Mouse (Mus musculus) forebrain, embryonic 15.5 days (tissue): ENCODE measurements around the gene Ghdc. TPM values are rescaled to one million over a fixed set of nuclear protein-coding genes. Genes with fewer than 3 reads are reported as not detected.

Experiments
- ATAC-seq: fragments of 200-750 bp; cut with Nextera tagmentation; replicated peaks from 2 replicates; pipeline ENCODE4 v1.8.0; 2017; ENCODE audit warnings: mild to moderate bottlenecking, moderate TSS enrichment, moderate library complexity
- H3K27ac ChIP-seq: fragments of 300-500 bp; sonication (generic); replicated peaks from 2 replicates; pipeline ENCODE4 v1.5.1; 2015; ENCODE audit warnings: mild to moderate bottlenecking, inconsistent platforms
- H3K27me3 ChIP-seq: fragments of 300-500 bp; sonication (generic); 2 replicates; pipeline ENCODE4 v1.6.1; 2015; ENCODE audit warnings: inconsistent platforms
- H3K36me3 ChIP-seq: fragments of 300-500 bp; sonication (generic); 2 replicates; pipeline ENCODE4 v1.6.1; 2015; ENCODE audit warnings: mild to moderate bottlenecking, inconsistent platforms
- H3K4me1 ChIP-seq: fragments of 300-500 bp; sonication (generic); 2 replicates; pipeline ENCODE4 v1.6.1; 2015; ENCODE audit warnings: inconsistent platforms
- H3K4me2 ChIP-seq: fragments of 300-500 bp; sonication (generic); replicated peaks from 2 replicates; pipeline ENCODE4 v1.6.1; 2015; ENCODE audit warnings: mild to moderate bottlenecking, inconsistent platforms
- H3K4me3 ChIP-seq: fragments of 300-500 bp; sonication (generic); 2 replicates; pipeline ENCODE4 v1.5.1; 2015; ENCODE audit warnings: mild to moderate bottlenecking, inconsistent platforms
- H3K9ac ChIP-seq: fragments of 300-500 bp; sonication (generic); replicated peaks from 2 replicates; pipeline ENCODE4 v1.6.1; 2015; ENCODE audit warnings: mild to moderate bottlenecking, inconsistent platforms
- H3K9me3 ChIP-seq: fragments of 300-500 bp; sonication (generic); 2 replicates; pipeline ENCODE4 v1.6.1; 2016; ENCODE audit warnings: inconsistent platforms
- WGBS: fragments of 180-500 bp; shearing (Covaris S2); methylation state at CpG from one replicate; pipeline ENCODE4 v1.1.7; 2015; ENCODE audit warnings: mixed read lengths; 5-methylcytosine and 5-hydroxymethylcytosine counted together
- polyA plus RNA-seq: library from polyadenylated mRNA; unstranded; fragments of >200 nt; fragmentation: Nextera tagmentation; extraction: Ambion mirVana; gene quantifications from 2 replicates; pipeline ENCODE4 v1.2.1, GENCODE M21; 2015

The Ghdc gene
- polyA plus RNA-seq, 1 experiment from 2014 or later: 3.0 TPM

DNA sequence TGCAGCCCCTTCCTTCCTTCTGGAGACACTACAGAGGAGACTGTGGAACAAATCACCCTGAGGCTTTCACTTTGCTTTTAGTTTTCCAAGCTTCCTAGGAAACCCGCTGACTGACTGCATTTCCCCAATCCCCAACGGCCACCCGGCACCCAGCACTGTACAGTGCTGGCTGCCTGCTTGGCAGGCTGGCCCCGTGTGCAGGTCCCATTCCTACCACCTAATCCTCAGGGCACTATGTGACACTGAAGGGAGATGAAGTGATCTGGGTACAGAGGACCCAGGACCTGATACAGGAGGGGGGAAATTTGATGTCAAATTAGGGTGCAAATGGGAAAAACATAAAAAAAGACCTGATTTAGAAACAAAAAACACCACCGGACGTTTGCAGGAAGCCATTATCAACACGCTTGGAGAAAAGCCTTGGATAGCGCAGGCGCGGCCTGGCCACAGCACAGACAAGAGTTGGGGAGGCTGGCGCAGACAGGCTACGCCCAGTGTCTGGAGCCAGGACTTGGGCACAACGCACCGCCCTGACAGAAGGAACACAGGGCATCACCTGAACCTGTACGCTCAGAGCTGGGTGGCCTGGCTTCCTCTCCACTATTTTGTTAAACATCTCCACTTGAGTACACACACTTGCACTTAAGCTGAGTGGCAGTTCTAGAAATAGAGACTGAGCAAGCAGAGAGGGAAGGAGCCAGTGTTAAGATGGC lies 11.2 kb upstream of the Ghdc start:
- ATAC-seq: no peak
- 92% methylated on average over 15 of the region's 15 CpGs for WGBS
- peaks cover 2% of the 10 kb centered on the region; the same call in 1 of the 2 replicates for H3K36me3 ChIP-seq
- H3K9me3 ChIP-seq: no peaks in the 10 kb centered on the region
- no peak overlapping the region for H3K4me2 ChIP-seq
- H3K27me3 ChIP-seq: no peaks in the 10 kb centered on the region
- H3K9ac ChIP-seq: no peak overlapping the region
- H3K4me3 ChIP-seq: no peak overlapping the region
- no peaks in the 10 kb centered on the region for H3K4me1 ChIP-seq
- H3K27ac ChIP-seq: no peak overlapping the region

- H3K4me1 ChIP-seq: no peaks in the 10 kb centered on the region
- no peak overlapping the region for H3K4me3 ChIP-seq
- peaks cover 2% of the 10 kb centered on the region; the same call in 1 of the 2 replicates for H3K36me3 ChIP-seq
- H3K27ac ChIP-seq: no peak overlapping the region
- H3K4me2 ChIP-seq: no peak overlapping the region
- H3K9me3 ChIP-seq: no peaks in the 10 kb centered on the region
- WGBS: 79% methylated on average over 8 of the region's 8 CpGs
- H3K27me3 ChIP-seq: no peaks in the 10 kb centered on the region
- no peak overlapping the region for H3K9ac ChIP-seq
- no peak for ATAC-seq
These were observed 9.5 kb upstream of the Ghdc start for GRCm38 (mm10) chr11:100780247-100780646.

DNA sequence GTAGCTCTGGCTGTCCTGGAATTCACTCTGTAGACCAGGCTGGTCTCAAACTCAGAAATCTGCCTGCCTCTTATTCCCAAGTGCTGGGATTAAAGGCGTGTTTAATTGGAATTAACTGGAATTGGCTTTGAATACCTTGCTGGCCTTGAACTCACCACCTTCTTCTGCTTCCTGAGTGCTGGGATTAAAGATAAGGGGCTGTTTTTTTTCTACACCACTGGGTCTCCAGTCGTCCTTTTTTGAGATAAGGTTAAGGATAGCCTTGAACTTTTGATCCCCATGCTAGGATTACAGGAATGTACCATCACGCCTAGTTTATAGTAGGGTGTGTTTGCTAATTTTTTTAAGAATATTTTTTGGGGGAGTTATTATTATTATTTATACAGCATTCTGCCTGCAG lies 7.3 kb upstream of the Ghdc start:
- H3K4me1 ChIP-seq: no peaks in the 10 kb centered on the region
- no peaks in the 10 kb centered on the region for H3K27me3 ChIP-seq
- no peak for ATAC-seq
- peaks cover 1% of the 10 kb centered on the region; the same call in 1 of the 2 replicates for H3K36me3 ChIP-seq
- H3K9ac ChIP-seq: no peak overlapping the region
- H3K27ac ChIP-seq: no peak overlapping the region
- WGBS: 80% methylated on average over 3 of the region's 3 CpGs
- H3K4me2 ChIP-seq: no peak overlapping the region
- H3K9me3 ChIP-seq: no peaks in the 10 kb centered on the region
- H3K4me3 ChIP-seq: no peak overlapping the region

GRCm38 (mm10) chr11:100775921-100776320 lies 5.2 kb upstream of the Ghdc start:
- H3K27me3 ChIP-seq: no peaks in the 10 kb centered on the region
- H3K4me2 ChIP-seq: no peak overlapping the region
- no peak for ATAC-seq
- H3K9me3 ChIP-seq: no peaks in the 10 kb centered on the region
- no peaks in the 10 kb centered on the region for H3K4me1 ChIP-seq
- 87% methylated on average over 10 of the region's 10 CpGs for WGBS
- H3K4me3 ChIP-seq: no peak overlapping the region
- H3K27ac ChIP-seq: no peak overlapping the region
- no peaks in the 10 kb centered on the region for H3K36me3 ChIP-seq
- H3K9ac ChIP-seq: no peak overlapping the region

DNA sequence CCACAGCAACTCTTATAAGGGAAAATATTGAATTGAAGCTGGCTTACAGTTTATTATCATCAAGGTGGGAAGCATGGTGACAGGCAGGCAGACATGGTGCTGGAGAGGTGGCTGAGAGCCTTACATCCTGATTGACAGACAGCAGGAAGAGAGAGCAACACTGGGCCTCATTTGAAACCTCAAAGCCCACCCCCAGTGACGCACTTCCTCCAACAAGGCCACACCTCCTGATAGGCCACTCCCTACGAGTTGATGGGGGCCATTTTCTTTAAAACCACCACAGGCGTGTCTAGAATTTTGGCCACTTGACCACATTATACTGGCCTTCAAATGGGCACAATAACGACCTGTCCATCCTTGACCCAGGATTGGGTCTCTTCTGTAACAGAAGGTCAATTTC lies 3.5 kb upstream of the Ghdc start:
- H3K36me3 ChIP-seq: no peaks in the 10 kb centered on the region
- H3K4me2 ChIP-seq: no peak overlapping the region
- H3K27ac ChIP-seq: no peak overlapping the region
- H3K4me3 ChIP-seq: no peak overlapping the region
- peaks cover 5% of the 10 kb centered on the region; the same call in 1 of the 2 replicates for H3K4me1 ChIP-seq
- H3K9me3 ChIP-seq: no peaks in the 10 kb centered on the region
- no peaks in the 10 kb centered on the region for H3K27me3 ChIP-seq
- 83% methylated on average over 4 of the region's 4 CpGs for WGBS
- no peak overlapping the region for H3K9ac ChIP-seq
- ATAC-seq: no peak

DNA sequence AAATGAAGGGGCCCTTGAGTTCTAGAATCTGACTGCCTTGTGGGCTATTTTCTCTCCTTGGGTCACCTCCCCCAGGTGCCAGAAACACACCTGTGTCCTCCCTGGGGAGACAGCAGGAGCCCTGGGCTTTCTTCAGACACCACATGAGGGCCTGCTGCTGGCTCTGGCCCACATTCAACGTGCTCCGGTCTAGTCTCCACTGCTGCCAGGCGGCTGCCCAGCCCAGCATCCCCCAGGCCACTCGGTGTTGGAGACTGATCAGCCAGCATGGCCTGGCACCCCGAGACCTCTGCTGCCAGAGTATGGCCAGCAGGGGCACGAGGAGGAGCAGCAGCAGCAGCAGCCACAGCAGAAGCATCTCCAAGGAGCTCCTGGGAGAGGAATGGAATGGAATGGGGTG lies 777 bp downstream of the Ghdc start:
- 62% methylated on average over 6 of the region's 6 CpGs for WGBS
- Histone ChIP-seq H3K27ac (no peak overlapping the region), H3K4me1 (peaks cover 5% of the 10 kb centered on the region; the same call in 1 of the 2 replicates), H3K27me3 (no peaks in the 10 kb centered on the region), H3K9me3 (no peaks in the 10 kb centered on the region), H3K4me2 (peak overlapping the region; percentile 38), H3K4me3 (peak overlapping the region; percentile 44; the same call in 1 of the 2 replicates), H3K36me3 (no peaks in the 10 kb centered on the region), H3K9ac (no peak overlapping the region)
- ATAC-seq: no peak

DNA sequence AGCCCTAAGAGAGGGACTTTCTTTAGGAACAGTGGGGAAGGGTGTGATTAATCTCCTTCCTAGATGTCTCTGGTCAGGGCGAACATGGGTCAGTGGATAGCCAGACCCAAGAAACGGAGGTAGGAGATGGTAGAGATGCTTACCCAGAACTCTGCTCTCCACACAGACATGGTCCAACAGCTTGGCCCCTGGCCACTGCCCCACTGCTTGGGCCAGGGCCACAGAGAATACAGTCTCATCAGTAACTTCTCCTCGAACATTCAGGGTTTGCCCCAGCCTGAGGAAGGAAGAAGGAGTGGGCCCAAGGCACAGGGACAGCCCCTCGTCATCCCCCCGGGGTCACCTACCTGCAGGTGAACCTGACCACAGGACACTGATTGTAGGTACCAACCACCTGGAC lies 2.9 kb downstream of the Ghdc start:
- WGBS: 86% methylated on average over 5 of the region's 5 CpGs
- Histone ChIP-seq H3K27me3 (no peaks in the 10 kb centered on the region), H3K4me3 (no peak overlapping the region), H3K4me1 (peaks cover 5% of the 10 kb centered on the region; the same call in 1 of the 2 replicates), H3K36me3 (no peaks in the 10 kb centered on the region), H3K9ac (no peak overlapping the region), H3K27ac (no peak overlapping the region), H3K9me3 (no peaks in the 10 kb centered on the region), H3K4me2 (no peak overlapping the region)
- ATAC-seq: no peak

DNA sequence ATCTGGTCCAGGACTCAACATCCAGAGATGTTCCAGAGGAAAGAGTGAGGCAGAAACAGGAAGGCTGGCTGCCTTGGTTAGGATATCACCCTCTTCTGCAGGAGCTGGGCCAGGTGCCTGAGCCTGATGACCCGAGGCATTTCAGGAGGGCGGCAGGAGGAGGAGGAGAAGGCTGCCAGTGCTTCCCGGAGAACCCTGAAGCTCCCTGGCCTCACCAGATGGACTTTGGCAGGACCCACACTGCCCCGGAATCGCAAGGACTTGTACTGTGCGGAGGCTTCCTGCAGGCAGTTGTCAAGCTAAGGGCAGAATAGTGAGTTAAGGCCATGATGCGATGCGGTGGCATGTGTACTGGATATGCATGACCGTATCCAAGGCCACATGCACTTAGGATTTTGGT lies 4.0 kb downstream of the Ghdc start:
- Histone ChIP-seq H3K4me2 (no peak overlapping the region), H3K9ac (no peak overlapping the region), H3K4me3 (no peak overlapping the region), H3K9me3 (no peaks in the 10 kb centered on the region), H3K36me3 (no peaks in the 10 kb centered on the region), H3K27ac (no peak overlapping the region), H3K27me3 (no peaks in the 10 kb centered on the region), H3K4me1 (peaks cover 5% of the 10 kb centered on the region)
- no peak for ATAC-seq
- 84% methylated on average over 9 of the region's 9 CpGs for WGBS

- peak within 1 kb of the TSS; percentile 43 for H3K4me3 ChIP-seq
- no peaks in the 10 kb centered on the region for H3K36me3 ChIP-seq
- peaks cover 25% of the 10 kb centered on the region for H3K4me1 ChIP-seq
- ATAC-seq: no peak
- H3K9ac ChIP-seq: peak within 1 kb of the TSS; percentile 48
- H3K27ac ChIP-seq: no peak within 1 kb of the TSS
- WGBS: 83% methylated on average over 7 of the region's 7 CpGs
- no peaks in the 10 kb centered on the region for H3K9me3 ChIP-seq
- peak within 1 kb of the TSS; percentile 65 for H3K4me2 ChIP-seq
- peaks cover 25% of the 10 kb centered on the region; the same call in 1 of the 2 replicates for H3K27me3 ChIP-seq
These were observed 7.9 kb downstream of the Ghdc start, which contains the start of gene Hcrt for GRCm38 (mm10) chr11:100762831-100763230. Hcrt (minus strand) TSS chr11:100762931.

DNA sequence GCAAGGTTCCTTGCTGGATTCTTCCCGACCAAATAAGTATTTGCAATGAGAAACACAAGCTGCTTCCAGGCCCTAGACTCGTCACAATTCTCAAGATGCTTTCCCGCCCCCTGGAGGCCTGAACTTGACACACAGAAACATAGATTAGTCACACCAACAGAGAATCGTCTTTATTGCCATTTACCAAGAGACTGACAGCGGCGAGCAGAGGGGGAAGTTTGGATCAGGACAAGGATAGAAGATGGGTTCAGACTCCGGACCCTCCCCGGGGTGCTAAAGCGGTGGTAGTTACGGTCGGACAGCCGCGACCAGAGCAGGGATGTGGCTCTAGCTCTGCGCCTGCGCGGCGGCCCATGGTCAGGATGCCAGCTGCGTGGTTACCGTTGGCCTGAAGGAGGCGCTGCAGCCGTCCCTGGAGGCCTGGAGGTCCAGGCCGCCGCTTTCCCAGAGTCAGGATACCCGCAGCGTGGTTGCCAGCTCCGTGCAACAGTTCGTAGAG lies 9.2 kb downstream of the Ghdc start:
- H3K9ac ChIP-seq: peak overlapping the region; percentile 48
- H3K4me1 ChIP-seq: peaks cover 25% of the 10 kb centered on the region
- WGBS: under 1% methylated on average over 27 of the region's 27 CpGs
- no peaks in the 10 kb centered on the region for H3K36me3 ChIP-seq
- peak; percentile 56 for ATAC-seq
- H3K4me2 ChIP-seq: peak overlapping the region; percentile 65
- peaks cover 26% of the 10 kb centered on the region; the same call in 1 of the 2 replicates for H3K27me3 ChIP-seq
- peak overlapping the region; percentile 43 for H3K4me3 ChIP-seq
- H3K9me3 ChIP-seq: no peaks in the 10 kb centered on the region
- H3K27ac ChIP-seq: no peak overlapping the region

GRCm38 (mm10) chr11:100759611-100760233 lies 11.0 kb downstream of the Ghdc start, which contains the start of gene Kcnh4:
Kcnh4 (minus strand) TSS chr11:100759942.
- Histone ChIP-seq H3K4me3 (peak within 1 kb of the TSS; percentile 54), H3K27me3 (peaks cover 26% of the 10 kb centered on the region; the same call in 1 of the 2 replicates), H3K4me1 (peaks cover 25% of the 10 kb centered on the region), H3K9ac (peak within 1 kb of the TSS; percentile 58), H3K9me3 (no peaks in the 10 kb centered on the region), H3K27ac (peak within 1 kb of the TSS; percentile 46), H3K36me3 (no peaks in the 10 kb centered on the region), H3K4me2 (peak within 1 kb of the TSS; percentile 65)
- ATAC-seq: peak; percentile 66
- WGBS: under 1% methylated on average over 50 of the region's 51 CpGs
